Mouse (Mus musculus) thymus, adult 18-20 months (tissue): ENCODE measurements around the gene Agrp.
A peak's percentile ranks its signal among the peaks of the same experiment; 100 is the strongest.

Source experiments
- DNase-seq, 2 experiments: peaks; one replicate each; pipeline ENCODE4 v3.0.0; 2022; ENCODE audit warnings: mixed read lengths in 2 of 2

The Agrp gene

GRCm38 (mm10) chr8:105636963-105637510 lies at the start of gene Agrp:
Agrp (minus strand) TSS chr8:105637393.
- peak; percentile 62 to 73 for DNase-seq

- DNase-seq, result peak in 1 of 2 experiments; percentile 58
Measured at GRCm38 (mm10) chr8:105686551-105686950, 49.4 kb upstream of the Agrp start.

DNA sequence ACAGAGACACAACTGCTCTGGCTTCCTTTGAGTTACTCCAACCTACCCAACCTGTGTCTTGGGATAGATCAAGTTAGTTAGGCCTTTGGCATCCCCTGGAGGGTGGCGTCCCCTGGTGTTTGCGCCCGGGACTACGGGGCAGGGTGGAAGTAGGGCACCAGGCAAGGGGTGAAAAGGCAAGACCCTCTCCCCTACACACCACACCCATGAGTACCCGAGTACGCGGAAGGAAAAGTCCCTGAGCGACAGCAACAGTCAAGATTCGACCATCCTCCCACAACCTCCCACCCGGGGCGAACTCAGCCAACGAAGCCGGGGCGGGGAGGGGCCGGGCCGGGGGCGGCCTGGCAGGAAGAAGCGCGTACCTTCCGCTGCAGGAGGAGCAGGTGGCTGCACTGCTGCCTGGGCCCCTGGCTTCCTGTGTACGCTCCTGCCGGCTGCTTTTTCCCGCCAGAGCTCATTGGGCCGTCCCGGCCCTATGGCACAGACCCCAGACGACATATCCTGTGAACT lies 48.7 kb upstream of the Agrp start, which contains the start of gene Carmil2:
Gene Carmil2, plus strand, starts transcription at position 479 of the 513 bp plus-strand sequence.
- peak; percentile 94 to 96 for DNase-seq

DNA sequence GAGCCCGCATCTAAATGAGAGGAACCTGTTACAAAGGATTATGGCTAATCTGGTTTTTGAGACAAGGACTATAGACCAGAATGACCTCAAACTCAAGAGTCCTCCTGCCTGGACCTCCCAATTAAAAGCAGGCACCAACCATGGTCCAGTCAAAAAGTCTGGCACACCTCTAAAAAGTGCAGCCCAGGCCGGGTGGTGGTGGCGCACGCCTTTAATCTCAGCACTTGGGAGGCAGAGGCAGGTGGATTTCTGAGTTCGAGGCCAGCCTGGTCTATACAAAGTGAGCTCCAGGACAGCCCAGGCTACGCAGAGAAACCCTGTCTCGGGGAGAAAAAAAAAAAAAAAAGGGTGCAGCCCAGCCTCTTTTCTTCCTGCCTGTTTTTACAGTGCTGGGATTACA lies 48.1 kb upstream of the Agrp start:
- no peak for DNase-seq

GRCm38 (mm10) chr8:105677891-105678290 lies 40.7 kb upstream of the Agrp start:
- DNase-seq, result no peak

DNA sequence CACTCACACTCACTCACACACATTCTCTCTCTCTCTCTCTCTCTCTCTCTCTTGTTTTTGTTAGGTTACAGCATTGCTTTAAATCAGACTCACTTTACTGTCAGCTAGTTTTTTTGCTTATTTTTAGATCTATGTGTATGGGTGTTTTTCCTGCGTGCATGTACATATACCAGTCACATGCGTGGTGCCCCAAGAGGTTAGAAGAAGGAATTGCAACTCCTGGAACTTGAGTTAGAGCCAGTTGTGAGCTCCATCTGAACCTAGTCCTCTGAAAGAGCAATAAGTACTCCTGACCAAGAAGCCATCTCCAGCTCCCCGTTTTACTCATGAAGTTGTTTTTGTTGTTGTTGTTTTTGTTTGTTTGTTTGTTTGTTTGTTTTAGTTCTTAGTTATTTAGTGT lies 24.0 kb upstream of the Agrp start:
- DNase-seq, result no peak

GRCm38 (mm10) chr8:105657641-105658040 lies 20.4 kb upstream of the Agrp start:
- no peak for DNase-seq

- DNase-seq, result no peak
Measured at GRCm38 (mm10) chr8:105648929-105649328, 11.7 kb upstream of the Agrp start.

- no peak for DNase-seq
Measured at GRCm38 (mm10) chr8:105645205-105645604, 8.0 kb upstream of the Agrp start.

DNA sequence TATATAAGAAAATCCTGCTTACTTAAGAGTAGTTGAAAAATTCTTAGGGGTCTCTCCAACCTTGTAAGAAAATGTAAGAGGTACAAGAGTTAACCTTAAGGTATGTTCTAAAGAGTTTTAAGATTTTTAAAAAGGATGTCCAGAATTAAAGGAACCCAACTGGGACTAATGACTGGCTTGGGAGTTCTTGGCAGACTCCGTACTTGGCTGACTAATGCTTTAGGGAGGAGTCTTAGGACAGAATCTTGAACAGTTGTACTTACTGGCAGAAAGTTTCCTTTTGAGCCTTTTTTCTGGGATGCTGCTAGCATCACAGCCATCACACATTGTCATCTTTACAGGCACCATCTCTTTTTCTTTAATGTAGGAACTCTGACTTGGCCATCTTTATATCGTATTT lies 3.3 kb upstream of the Agrp start:
- DNase-seq, result no peak

DNA sequence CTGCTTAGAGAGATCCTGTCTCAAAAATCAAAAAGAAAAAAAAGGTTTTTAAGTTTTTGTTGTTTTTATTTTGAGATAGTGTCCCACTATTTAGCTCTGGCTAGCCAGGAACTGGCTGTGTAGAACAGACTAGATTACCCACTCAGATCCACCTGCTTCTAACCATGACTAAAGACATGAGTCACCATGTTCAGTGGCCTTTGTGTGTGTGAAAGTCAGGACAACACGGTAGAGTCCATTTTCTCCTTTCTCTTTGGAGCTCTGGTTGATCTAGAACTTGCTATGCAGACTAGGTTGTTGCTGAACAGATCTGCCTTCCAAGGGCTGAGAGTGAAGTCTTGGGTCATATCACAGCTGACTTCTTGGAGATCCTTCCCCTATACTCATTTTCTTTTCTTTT lies 2.6 kb upstream of the Agrp start:
- no peak for DNase-seq

DNA sequence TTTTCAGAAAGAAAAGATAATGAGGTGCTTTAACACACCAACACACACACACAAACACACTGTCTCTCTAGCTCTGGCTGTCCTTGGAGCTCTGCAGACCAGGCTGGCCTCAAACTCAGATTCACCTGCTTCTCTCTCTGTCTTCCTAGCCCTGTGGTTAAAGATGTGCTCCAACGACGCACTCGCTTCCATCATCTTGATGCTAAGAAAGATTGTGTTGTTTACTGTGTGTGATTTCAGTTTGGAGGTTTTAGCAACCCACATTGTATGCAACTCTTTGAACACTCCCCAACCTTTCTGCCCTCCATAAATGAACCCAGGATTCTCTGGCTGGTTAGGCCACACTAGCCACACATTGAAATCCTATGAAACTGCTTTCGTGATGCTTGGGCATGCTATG lies 1.3 kb upstream of the Agrp start:
- no peak for DNase-seq

- no peak for DNase-seq
Measured at GRCm38 (mm10) chr8:105637601-105638041, 428 bp upstream of the Agrp start.

DNA sequence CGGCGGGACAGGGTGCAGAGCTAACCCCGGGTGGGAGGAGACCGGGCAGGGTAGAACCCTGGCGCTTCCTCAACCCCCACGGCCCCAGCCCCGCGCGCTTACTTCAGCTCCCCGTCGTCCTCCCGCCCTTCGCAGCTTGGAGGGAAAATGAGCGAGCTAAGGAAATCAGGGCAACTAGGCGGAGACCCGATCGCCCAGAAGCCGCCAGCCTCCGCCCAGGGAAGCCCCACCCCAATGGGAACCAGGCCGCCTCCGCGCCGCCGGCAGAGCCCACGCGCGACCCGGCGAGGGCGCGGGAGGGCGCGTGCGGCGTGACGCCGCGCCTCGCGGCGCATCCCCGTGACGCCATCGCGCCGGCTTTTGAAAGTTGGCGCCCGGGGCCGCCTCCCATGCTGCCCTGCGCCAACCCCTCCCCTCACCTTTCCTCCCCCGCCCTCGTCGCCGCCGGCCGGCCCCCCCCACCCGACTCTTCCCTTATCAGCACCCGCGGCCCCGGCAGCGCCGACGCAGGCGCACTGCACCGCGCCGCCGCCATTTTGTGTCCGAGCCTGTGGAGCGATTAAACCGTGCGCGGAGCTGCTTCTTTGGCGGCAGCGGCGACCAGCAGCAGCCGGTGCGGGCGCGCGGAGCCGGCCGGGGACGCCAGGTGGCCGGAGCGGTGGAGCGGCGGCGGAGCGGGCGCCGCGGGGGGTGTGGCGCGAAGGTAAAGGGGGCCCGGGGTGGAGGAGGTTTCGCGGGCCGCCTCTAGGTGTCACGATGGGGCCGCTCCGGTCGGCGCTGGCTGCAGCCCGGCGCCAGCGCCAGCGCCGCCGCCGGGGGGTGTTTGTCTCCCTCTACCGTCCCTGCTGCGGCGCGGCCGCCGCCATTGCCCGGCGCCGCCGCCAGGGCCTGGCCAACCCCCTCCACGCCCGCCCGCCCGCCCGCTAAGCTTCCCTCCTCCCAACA lies 903 bp downstream of the Agrp start, which contains the start of gene Ctcf:
Gene Ctcf, plus strand, starts transcription at position 551 of the 945 bp plus-strand sequence.
- peak; percentile 93 to 95 for DNase-seq

GRCm38 (mm10) chr8:105635481-105635880 lies 1.7 kb downstream of the Agrp start:
- DNase-seq, result peak in 1 of 2 experiments; percentile 39

DNA sequence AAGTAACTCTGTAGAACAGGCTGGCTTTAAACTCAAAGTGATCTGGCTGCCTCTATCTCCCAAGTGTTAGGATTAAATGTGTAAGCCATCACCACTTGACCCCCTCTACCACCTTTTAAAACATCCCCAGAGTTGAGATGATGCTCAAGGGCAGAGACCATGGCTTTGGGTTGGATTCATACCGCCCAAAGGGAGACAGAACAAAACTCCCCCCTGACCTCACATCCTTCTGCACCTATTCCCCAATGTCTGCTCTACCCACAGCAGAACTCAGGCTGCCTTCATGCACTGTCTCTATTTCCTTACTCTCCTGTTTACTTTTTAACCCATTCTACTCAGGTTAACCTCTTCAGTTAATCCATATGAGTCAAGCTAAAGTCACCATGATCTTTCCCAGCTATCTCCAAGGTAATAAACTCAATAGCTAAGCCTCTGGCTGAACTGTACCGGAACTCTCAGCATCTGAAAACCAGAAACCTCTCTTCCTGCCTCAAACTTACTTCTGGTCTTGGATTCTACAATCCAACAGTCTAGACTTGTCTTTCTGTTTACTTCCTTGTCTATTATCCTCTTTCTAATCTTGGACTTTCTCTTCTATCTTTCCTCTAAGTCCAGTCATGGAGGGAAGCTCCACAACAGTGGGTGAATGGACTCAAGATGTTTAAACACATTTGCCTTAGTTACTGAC lies 2.3 kb downstream of the Agrp start:
- no peak for DNase-seq

- DNase-seq, result no peak
Measured at GRCm38 (mm10) chr8:105629337-105629736, 7.9 kb downstream of the Agrp start.

GRCm38 (mm10) chr8:105626086-105626485 lies 11.1 kb downstream of the Agrp start:
- no peak for DNase-seq

GRCm38 (mm10) chr8:105624831-105625230 lies 12.4 kb downstream of the Agrp start:
- no peak for DNase-seq

- peak; percentile 46 to 70 for DNase-seq
Measured at GRCm38 (mm10) chr8:105624401-105624800, 12.8 kb downstream of the Agrp start.

DNA sequence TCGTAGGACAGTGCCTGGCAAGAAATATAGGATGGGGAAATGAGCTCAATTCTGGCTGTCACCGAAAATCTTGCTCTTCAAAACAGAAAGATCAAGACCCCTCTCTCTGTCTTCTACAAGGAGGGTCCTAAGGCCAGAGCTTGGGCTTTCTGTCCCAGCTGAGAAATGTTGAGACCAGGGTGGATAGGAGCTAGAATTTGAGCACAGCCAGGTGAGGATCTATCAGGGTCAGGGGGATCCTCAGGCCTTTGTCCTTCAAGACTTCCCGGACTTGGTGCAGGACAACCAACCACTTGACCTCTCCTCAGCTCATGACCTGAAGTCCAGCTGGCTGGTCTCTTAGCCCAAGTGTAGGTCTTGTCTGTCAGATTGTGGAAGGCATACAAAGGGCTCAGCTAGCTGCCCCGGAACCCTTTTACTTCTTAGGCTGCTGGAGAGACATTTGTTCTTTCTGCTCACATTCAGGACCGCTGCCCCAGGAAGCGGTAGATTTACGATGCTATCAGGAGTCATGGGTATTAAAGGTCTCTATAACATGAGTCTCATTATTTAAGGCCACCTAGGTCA lies 13.4 kb downstream of the Agrp start:
- DNase-seq, result peak in 1 of 2 experiments; percentile 51

GRCm38 (mm10) chr8:105623118-105623517 lies 14.1 kb downstream of the Agrp start:
- DNase-seq, result peak; percentile 89 to 96
